Mouse (Mus musculus) heart, adult 8-10 months (tissue): ENCODE measurements around the gene Tnpo3. TPM values are rescaled to one million over a fixed set of nuclear protein-coding genes. Genes with fewer than 3 reads are reported as not detected.

Experiments
- total RNA-seq, 4 experiments: library from RNA; stranded (reverse); gene quantifications; 2 replicates each; pipeline ENCODE4 v1.2.4; 2022

The Tnpo3 gene
- total RNA-seq, 4 experiments from 2014 or later: 42.9 to 50.8 (median 46.4) TPM

Other genes starting within 250 kb of the Tnpo3 start
- under 1 TPM in 2 of 4 experiments, not detected in 2; 0.22 to 0.79 TPM for gene Opn1sw, start 221.4 kb downstream of the Tnpo3 start, total RNA-seq
- 1 to 10 TPM; 1.1 to 2.9 (median 2.5) TPM for gene Ccdc136, start 213.6 kb downstream of the Tnpo3 start, total RNA-seq
- gene Flnc, start 176.6 kb downstream of the Tnpo3 start, total RNA-seq: 100 to 1,000 TPM; 195 to 305 (median 272) TPM
- 100 to 1,000 TPM; 128 to 134 (median 131) TPM for gene Atp6v1f, start 142.2 kb downstream of the Tnpo3 start, total RNA-seq
- gene Atp6v1fnb, start 138.4 kb downstream of the Tnpo3 start, total RNA-seq: not detected
- 1 to 10 TPM; 2.0 to 4.8 (median 2.8) TPM for gene Kcp, start 101.9 kb downstream of the Tnpo3 start, total RNA-seq
- gene Irf5, start 83.3 kb downstream of the Tnpo3 start, total RNA-seq: 1 to 10 TPM; 2.0 to 4.0 (median 2.4) TPM
- 1 to 10 TPM; 2.0 to 2.7 (median 2.3) TPM for gene Tspan33, start 84.3 kb upstream of the Tnpo3 start, total RNA-seq
- 1 to 10 TPM; 6.9 to 9.2 (median 7.7) TPM for gene Smo, start 125.6 kb upstream of the Tnpo3 start, total RNA-seq
- 10 to 100 TPM; 14.2 to 19.6 (median 17.2) TPM for gene Ahcyl2, start 158.1 kb upstream of the Tnpo3 start, total RNA-seq